Mouse (Mus musculus) embryonic fibroblast, embryonic 13.5 days (primary cell): ENCODE measurements around the gene Foxj1.

Experiments
- CTCF ChIP-seq: IDR thresholded peaks from 2 replicates; pipeline ENCODE4 v1.5.1; 2011; ENCODE audit warnings: mild to moderate bottlenecking, control low read depth, low read length, moderate library complexity, borderline replicate concordance; ENCODE audit not compliant: insufficient read depth
- POLR2A ChIP-seq: IDR thresholded peaks from 2 replicates; pipeline ENCODE4 v1.6.1; 2011; ENCODE audit warnings: low read depth, mild to moderate bottlenecking, control low read depth, low read length, moderate library complexity

DNA sequence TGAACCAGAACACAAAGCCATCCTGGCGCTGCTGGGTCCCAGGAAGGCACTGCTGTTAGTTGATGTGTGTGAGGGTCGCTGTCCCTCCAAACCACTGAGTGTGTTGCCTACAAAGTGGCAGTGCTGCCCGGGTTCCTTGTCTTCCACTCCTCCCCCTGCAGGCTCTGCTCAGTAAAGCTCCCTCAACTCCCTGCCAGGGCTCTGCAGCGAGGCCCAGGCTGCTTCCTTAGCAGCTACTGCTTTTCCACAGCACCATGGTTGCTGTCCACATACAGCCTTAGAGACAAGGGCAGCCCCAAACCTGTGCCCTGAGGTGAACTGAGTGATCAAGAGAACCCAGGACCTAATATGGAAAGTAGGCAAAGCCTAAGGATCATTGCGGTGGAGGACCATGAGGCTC lies 47.8 kb downstream of the Foxj1 start:
- TF ChIP-seq POLR2A = no peak
- TF ChIP-seq CTCF = no peak
